Mouse (Mus musculus) liver, embryonic 14.5 days (tissue): ENCODE measurements around the gene Ccdc69.
"Not testable (repeated sequence)": the region's sequence is repeated elsewhere in the genome, so short reads cannot be mapped to it uniquely, and the experiment has no call there.

ENCODE experiments used
- CTCF ChIP-seq: IDR thresholded peaks from 2 replicates; pipeline ENCODE4 v1.5.1; 2016; ENCODE audit warnings: antibody characterized with exemption, low read depth, control low read depth
- EP300 ChIP-seq: IDR thresholded peaks from 2 replicates; pipeline ENCODE4 v1.6.1; 2016; ENCODE audit warnings: antibody characterized with exemption, low read depth

GRCm38 (mm10) chr11:55113861-55114250, 35.9 kb upstream of the Ccdc69 start:
- not testable (repeated sequence) for TF ChIP-seq CTCF, EP300
